Mouse (Mus musculus): ENCODE data around the gene Gm21885. TPM values are rescaled to one million over a fixed set of nuclear protein-coding genes. Genes with fewer than 3 reads are reported as not detected.

Gm21885 gene
- total RNA-seq, 1 experiment from 2014 or later, result 0.94 TPM

- no peak for ATAC-seq (replicated peaks in 1 of 2; ENCODE audit: insufficient read depth in 1 of 2, low FRiP score in 2 of 2, low TSS enrichment in 1 of 2, low read depth in 1 of 2, poor library complexity in 2 of 2, severe bottlenecking in 2 of 2)
These were observed 13.5 kb downstream of the Gm21885 start for GRCm38 (mm10) chr11:94294996-94295845.

DNA sequence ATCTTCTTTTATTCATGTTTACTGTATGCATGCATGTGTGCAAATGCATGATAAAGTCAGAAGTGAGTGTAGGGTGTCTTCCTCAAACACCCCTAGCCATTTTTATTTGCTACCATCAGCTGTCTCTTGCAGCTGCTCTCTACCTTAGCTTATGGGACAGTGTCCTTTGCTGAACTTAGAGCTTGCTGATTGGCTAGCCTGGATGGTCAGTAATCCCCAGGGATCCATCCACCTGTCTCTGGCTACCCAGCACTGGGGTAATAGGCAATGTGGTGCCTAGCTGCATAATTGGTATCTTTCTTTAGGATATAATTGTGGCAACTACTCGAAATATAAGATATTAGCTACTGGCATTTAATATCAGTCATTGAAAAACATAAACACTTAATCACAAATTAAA is 31.1 kb downstream of the Gm21885 start:
- no peak for ATAC-seq (replicated peaks in 1 of 2; ENCODE audit: insufficient read depth in 1 of 2, low FRiP score in 2 of 2, low TSS enrichment in 1 of 2, low read depth in 1 of 2, poor library complexity in 2 of 2, severe bottlenecking in 2 of 2)

- no peak for ATAC-seq (replicated peaks in 1 of 2; ENCODE audit: insufficient read depth in 1 of 2, low FRiP score in 2 of 2, low TSS enrichment in 1 of 2, low read depth in 1 of 2, poor library complexity in 2 of 2, severe bottlenecking in 2 of 2)
These were observed 32.5 kb downstream of the Gm21885 start for GRCm38 (mm10) chr11:94314098-94314652.

GRCm38 (mm10) chr11:94315308-94315707 is 33.6 kb downstream of the Gm21885 start:
- ATAC-seq (replicated peaks in 1 of 2; ENCODE audit: insufficient read depth in 1 of 2, low FRiP score in 2 of 2, low TSS enrichment in 1 of 2, low read depth in 1 of 2, poor library complexity in 2 of 2, severe bottlenecking in 2 of 2), result no peak

DNA sequence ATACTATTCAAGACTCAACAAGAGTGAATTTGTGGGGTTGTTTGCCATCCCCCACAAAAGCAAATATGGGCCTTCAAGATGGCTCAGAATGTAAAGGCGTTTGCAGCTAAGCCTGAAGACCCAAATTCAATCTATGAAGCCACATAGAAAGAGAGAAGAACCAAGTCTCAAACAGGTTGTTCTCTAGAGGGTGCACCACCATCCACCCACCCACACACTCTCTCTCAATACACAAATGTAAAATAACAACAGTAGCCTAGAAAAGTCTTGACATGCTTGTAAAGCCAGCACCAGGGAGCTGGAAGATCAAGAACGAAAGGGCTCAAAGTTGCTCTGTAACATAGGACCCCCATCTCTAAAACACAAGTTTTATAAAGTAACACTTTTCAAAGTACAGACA is 34.9 kb downstream of the Gm21885 start:
- no peak for ATAC-seq (replicated peaks in 1 of 2; ENCODE audit: insufficient read depth in 1 of 2, low FRiP score in 2 of 2, low TSS enrichment in 1 of 2, low read depth in 1 of 2, poor library complexity in 2 of 2, severe bottlenecking in 2 of 2)

DNA sequence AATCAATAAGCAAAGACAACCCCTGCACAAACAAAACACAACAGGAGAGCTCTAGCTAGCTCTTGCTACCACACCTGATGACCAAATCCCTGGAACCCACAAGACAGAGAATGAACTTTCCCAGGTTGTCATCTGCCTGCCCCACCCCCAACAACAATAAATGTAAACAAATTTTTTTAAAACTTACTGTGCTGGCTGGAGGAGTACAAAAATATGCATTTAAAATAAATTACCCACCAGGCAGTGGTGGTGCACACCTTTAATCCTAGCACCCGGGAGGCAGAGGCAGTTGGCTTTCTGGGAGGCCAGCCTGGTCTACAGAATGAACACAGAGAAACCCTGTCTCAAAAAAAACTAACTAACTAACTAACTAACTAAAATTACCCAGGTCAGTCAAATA is 35.3 kb downstream of the Gm21885 start:
- ATAC-seq (replicated peaks in 1 of 2; ENCODE audit: insufficient read depth in 1 of 2, low FRiP score in 2 of 2, low TSS enrichment in 1 of 2, low read depth in 1 of 2, poor library complexity in 2 of 2, severe bottlenecking in 2 of 2), result no peak

- ATAC-seq (replicated peaks in 1 of 2; ENCODE audit: insufficient read depth in 1 of 2, low FRiP score in 2 of 2, low TSS enrichment in 1 of 2, low read depth in 1 of 2, poor library complexity in 2 of 2, severe bottlenecking in 2 of 2), result no peak
These were observed 35.8 kb downstream of the Gm21885 start for GRCm38 (mm10) chr11:94317515-94317914.

- ATAC-seq (replicated peaks in 1 of 2; ENCODE audit: insufficient read depth in 1 of 2, low FRiP score in 2 of 2, low TSS enrichment in 1 of 2, low read depth in 1 of 2, poor library complexity in 2 of 2, severe bottlenecking in 2 of 2), result no peak
These were observed 36.4 kb downstream of the Gm21885 start for GRCm38 (mm10) chr11:94318056-94318455.

- ATAC-seq (replicated peaks in 1 of 2; ENCODE audit: insufficient read depth in 1 of 2, low FRiP score in 2 of 2, low TSS enrichment in 1 of 2, low read depth in 1 of 2, poor library complexity in 2 of 2, severe bottlenecking in 2 of 2), result peak in 1 of 2 experiments; percentile 70; a peak in 2 of 4 replicates
These were observed 39.6 kb downstream of the Gm21885 start for GRCm38 (mm10) chr11:94320969-94321930.

DNA sequence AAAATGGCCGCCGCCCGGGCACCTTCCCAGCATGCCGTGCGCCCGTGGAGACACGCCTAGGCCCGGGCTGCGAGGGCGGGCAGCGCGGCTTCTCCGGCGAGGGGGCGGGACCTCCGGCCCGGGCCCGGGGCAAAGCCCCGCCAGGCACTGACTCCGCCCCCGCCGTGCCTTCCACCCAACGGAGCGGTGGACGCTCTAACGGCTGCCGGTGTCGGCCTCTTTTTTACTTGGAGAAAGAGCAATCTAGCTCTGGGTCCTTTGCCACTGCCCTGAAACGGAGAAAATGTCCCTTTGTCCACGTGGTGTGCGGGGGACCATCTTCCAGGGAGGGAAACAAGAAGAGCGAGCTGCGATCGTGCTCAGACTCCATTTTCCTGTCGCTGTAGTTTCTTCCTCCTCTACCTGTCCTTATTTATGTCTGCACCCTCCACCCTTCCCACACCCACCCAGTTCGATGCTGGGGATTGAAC is 40.3 kb downstream of the Gm21885 start, which contains the start of gene Luc7l3:
Gene Luc7l3 (minus strand): TSS at position 58 of the 470 bp plus-strand sequence.
- ATAC-seq (replicated peaks in 1 of 2; ENCODE audit: insufficient read depth in 1 of 2, low FRiP score in 2 of 2, low TSS enrichment in 1 of 2, low read depth in 1 of 2, poor library complexity in 2 of 2, severe bottlenecking in 2 of 2), result peak; percentile 83 to 94

- no peak for ATAC-seq (replicated peaks in 1 of 2; ENCODE audit: insufficient read depth in 1 of 2, low FRiP score in 2 of 2, low TSS enrichment in 1 of 2, low read depth in 1 of 2, poor library complexity in 2 of 2, severe bottlenecking in 2 of 2)
These were observed 41.0 kb downstream of the Gm21885 start for GRCm38 (mm10) chr11:94322636-94323035.

DNA sequence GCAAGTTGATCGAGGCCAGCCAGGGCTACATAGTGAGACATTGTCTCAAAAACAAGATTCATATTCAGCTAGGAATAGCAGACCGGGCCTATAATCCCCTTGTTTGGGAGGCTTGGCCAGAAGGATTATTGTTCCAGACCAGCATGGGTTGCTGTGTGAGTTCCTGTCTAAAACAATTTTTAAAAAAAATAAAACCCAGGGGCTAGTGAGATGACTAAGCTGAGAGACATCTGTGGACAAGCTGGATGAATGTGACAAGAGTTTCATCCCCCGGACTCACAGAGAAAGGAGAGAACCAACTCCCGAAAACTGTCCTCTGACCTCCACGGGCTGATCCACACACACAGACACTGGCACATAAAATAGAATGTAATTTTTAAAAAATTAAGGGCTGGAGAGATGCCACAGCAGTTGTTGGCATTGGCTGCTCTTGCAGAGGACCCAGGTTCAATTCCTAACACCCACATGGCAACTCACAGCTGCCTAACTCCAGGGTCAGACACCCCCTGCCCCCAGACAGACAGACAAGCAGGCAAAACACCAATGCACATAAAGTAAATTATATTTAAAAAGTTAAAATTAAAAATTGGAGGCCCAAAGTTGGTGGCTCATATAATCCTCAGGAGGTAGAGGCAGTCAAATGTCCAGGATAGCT is 41.7 kb downstream of the Gm21885 start:
- no peak for ATAC-seq (replicated peaks in 1 of 2; ENCODE audit: insufficient read depth in 1 of 2, low FRiP score in 2 of 2, low TSS enrichment in 1 of 2, low read depth in 1 of 2, poor library complexity in 2 of 2, severe bottlenecking in 2 of 2)

- ATAC-seq (replicated peaks in 1 of 2; ENCODE audit: insufficient read depth in 1 of 2, low FRiP score in 2 of 2, low TSS enrichment in 1 of 2, low read depth in 1 of 2, poor library complexity in 2 of 2, severe bottlenecking in 2 of 2), result no peak
These were observed 42.9 kb downstream of the Gm21885 start for GRCm38 (mm10) chr11:94324618-94325017.

DNA sequence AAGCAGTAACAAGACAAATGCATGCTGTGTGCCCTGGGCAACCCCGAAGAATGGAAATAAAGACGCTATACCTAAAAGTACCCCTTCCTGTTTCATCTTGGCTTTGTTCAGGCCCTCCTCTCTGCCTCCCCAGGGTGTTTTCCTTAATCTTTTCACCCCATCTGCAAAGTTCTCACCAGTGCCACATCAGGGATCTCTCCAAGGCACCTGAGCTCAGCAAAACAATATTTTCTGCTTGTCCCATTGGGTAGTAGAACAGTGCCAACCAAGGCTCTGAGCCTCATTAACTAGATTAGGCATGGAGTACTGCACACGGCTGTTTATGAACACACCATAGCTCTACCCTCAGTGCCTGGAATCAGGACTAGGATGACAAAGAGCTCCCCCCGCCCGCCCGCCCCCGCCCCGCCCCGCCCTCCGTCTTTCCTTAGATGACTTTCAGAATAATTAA is 45.3 kb downstream of the Gm21885 start:
- ATAC-seq (replicated peaks in 1 of 2; ENCODE audit: insufficient read depth in 1 of 2, low FRiP score in 2 of 2, low TSS enrichment in 1 of 2, low read depth in 1 of 2, poor library complexity in 2 of 2, severe bottlenecking in 2 of 2), result no peak

- ATAC-seq (replicated peaks in 1 of 2; ENCODE audit: insufficient read depth in 1 of 2, low FRiP score in 2 of 2, low TSS enrichment in 1 of 2, low read depth in 1 of 2, poor library complexity in 2 of 2, severe bottlenecking in 2 of 2), result peak; percentile 74 to 85
These were observed 46.3 kb downstream of the Gm21885 start, which contains the start of gene Ankrd40 for GRCm38 (mm10) chr11:94327693-94328643. TSS of gene Ankrd40 (plus strand) at chr11:94328001.

DNA sequence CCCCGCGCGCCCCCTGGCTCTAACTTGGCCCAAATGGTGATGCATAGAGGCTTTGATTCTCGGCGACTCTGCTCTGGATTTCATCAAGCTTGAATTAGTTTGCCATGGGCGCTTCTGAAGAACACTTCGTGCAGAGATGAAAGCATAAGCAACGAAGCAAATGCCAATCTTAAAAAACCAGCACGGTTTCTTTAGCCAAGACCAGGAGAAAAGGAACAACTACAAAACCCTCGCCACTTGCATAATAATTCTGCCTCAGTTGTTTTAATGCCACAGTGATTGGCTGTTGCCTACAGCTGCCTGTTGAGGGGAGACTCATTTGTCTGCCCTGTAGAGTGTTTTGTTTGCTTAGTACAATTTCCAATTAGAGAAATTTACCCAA is 47.0 kb downstream of the Gm21885 start:
- ATAC-seq (replicated peaks in 1 of 2; ENCODE audit: insufficient read depth in 1 of 2, low FRiP score in 2 of 2, low TSS enrichment in 1 of 2, low read depth in 1 of 2, poor library complexity in 2 of 2, severe bottlenecking in 2 of 2), result no peak

Measured in hematopoietic stem cell, adult 5-6 weeks (primary cell).